Mouse (Mus musculus) ovary, postnatal 36 days (tissue): Measurements from ENCODE around the gene Phactr3.

Source experiments
- DNase-seq: peaks from one replicate; pipeline ENCODE4 v3.0.0; 2022; ENCODE audit warnings: low spot score, mixed read lengths

Phactr3 gene

GRCm38 (mm10) chr2:178194908-178195307, 76.1 kb downstream of the Phactr3 start:
- DNase-seq = no peak

- DNase-seq = no peak
Measured at GRCm38 (mm10) chr2:178196038-178196437, 77.3 kb downstream of the Phactr3 start.

GRCm38 (mm10) chr2:178197542-178197941, 78.8 kb downstream of the Phactr3 start:
- DNase-seq = no peak

GRCm38 (mm10) chr2:178204455-178204854, 85.7 kb downstream of the Phactr3 start:
- DNase-seq = no peak

- DNase-seq = no peak
Measured at GRCm38 (mm10) chr2:178208186-178208600, 89.4 kb downstream of the Phactr3 start.

GRCm38 (mm10) chr2:178213826-178214225, 95.1 kb downstream of the Phactr3 start:
- no peak for DNase-seq

GRCm38 (mm10) chr2:178214531-178214930, 95.8 kb downstream of the Phactr3 start:
- DNase-seq = no peak

GRCm38 (mm10) chr2:178218461-178218860, 99.7 kb downstream of the Phactr3 start:
- no peak for DNase-seq

- DNase-seq = no peak
Measured at GRCm38 (mm10) chr2:178219454-178220147, 100.8 kb downstream of the Phactr3 start.

GRCm38 (mm10) chr2:178220148-178220717, 101.5 kb downstream of the Phactr3 start:
- no peak for DNase-seq

- DNase-seq = no peak
Measured at GRCm38 (mm10) chr2:178221003-178221402, 102.2 kb downstream of the Phactr3 start.

- DNase-seq = no peak
Measured at GRCm38 (mm10) chr2:178229231-178229630, 110.5 kb downstream of the Phactr3 start.

GRCm38 (mm10) chr2:178233487-178233886, 114.7 kb downstream of the Phactr3 start:
- no peak for DNase-seq

GRCm38 (mm10) chr2:178237056-178237455, 118.3 kb downstream of the Phactr3 start:
- DNase-seq = no peak

GRCm38 (mm10) chr2:178238503-178238902, 119.7 kb downstream of the Phactr3 start:
- no peak for DNase-seq

GRCm38 (mm10) chr2:178240886-178241285, 122.1 kb downstream of the Phactr3 start:
- DNase-seq = no peak

- no peak for DNase-seq
Measured at GRCm38 (mm10) chr2:178241374-178241773, 122.6 kb downstream of the Phactr3 start.

- DNase-seq = no peak
Measured at GRCm38 (mm10) chr2:178242996-178243395, 124.2 kb downstream of the Phactr3 start.

- DNase-seq = no peak
Measured at GRCm38 (mm10) chr2:178244866-178245265, 126.1 kb downstream of the Phactr3 start.

GRCm38 (mm10) chr2:178245841-178246240, 127.1 kb downstream of the Phactr3 start:
- DNase-seq = no peak

- DNase-seq = no peak
Measured at GRCm38 (mm10) chr2:178246767-178247166, 128.0 kb downstream of the Phactr3 start.

GRCm38 (mm10) chr2:178247274-178247673, 128.5 kb downstream of the Phactr3 start:
- DNase-seq = no peak

- DNase-seq = no peak
Measured at GRCm38 (mm10) chr2:178257117-178257825, 138.5 kb downstream of the Phactr3 start.
